Mouse (Mus musculus): ENCODE measurements around the gene Dusp18.

GRCm38 (mm10) chr11:3895933-3896332 lies 893 bp downstream of the Dusp18 start:
- TF ChIP-seq HCFC1 (IDR thresholded peaks at IDR 0.05; ENCODE audit: borderline replicate concordance, insufficient read depth, low read length): no peak
- no peak for TF ChIP-seq ZC3H11A (IDR thresholded peaks at IDR 0.05; ENCODE audit: borderline replicate concordance, low read depth, low read length)
- TF ChIP-seq MAFK (IDR thresholded peaks at IDR 0.05; ENCODE audit: insufficient read depth, low read depth, low read length): no peak
- TF ChIP-seq ZNF384 (IDR thresholded peaks at IDR 0.05; ENCODE audit: low read depth, low read length): no peak
- TF ChIP-seq CHD2 (IDR thresholded peaks at IDR 0.05; ENCODE audit: low read depth, low read length): no peak

All from ES-E14 (cell line).